Mouse (Mus musculus): ENCODE results near the gene Rapgef5.

GRCm38 (mm10) chr12:117737332-117738031, 221.2 kb downstream of the Rapgef5 start:
- TF ChIP-seq MYOG (IDR thresholded peaks at IDR 0.05; ENCODE audit: control insufficient read depth, extremely low read depth, insufficient read length): no peak
- no peak for TF ChIP-seq MAX (IDR thresholded peaks at IDR 0.05)
- no peak for TF ChIP-seq CTCF (IDR thresholded peaks at IDR 0.05; ENCODE audit: control insufficient read depth, insufficient read depth, insufficient read length)
